Mouse (Mus musculus) embryonic fibroblast, embryonic 13.5 days (primary cell): ENCODE data around the gene Phb. TPM values are rescaled to one million over a fixed set of nuclear protein-coding genes. Genes with fewer than 3 reads are reported as not detected.
"Not testable (repeated sequence)": the region's sequence is repeated elsewhere in the genome, so short reads cannot be mapped to it uniquely, and the experiment has no call there.

Experiments used
- H3K27ac ChIP-seq: 2 replicates; pipeline ENCODE4 v1.5.1; 2012; ENCODE audit warnings: low read length, control low read depth, inconsistent platforms; ENCODE audit not compliant: insufficient read depth
- H3K4me1 ChIP-seq: 2 replicates; pipeline ENCODE4 v1.6.1; 2011; ENCODE audit warnings: low read length; ENCODE audit not compliant: control insufficient read depth, insufficient read depth
- H3K4me3 ChIP-seq: 2 replicates; pipeline ENCODE4 v1.5.1; 2011; ENCODE audit warnings: mild to moderate bottlenecking, control low read depth, low read length; ENCODE audit not compliant: insufficient read depth
- CTCF ChIP-seq: IDR thresholded peaks from 2 replicates; pipeline ENCODE4 v1.5.1; 2011; ENCODE audit warnings: mild to moderate bottlenecking, control low read depth, low read length, moderate library complexity, borderline replicate concordance; ENCODE audit not compliant: insufficient read depth
- POLR2A ChIP-seq: IDR thresholded peaks from 2 replicates; pipeline ENCODE4 v1.6.1; 2011; ENCODE audit warnings: low read depth, mild to moderate bottlenecking, control low read depth, low read length, moderate library complexity
- polyA plus RNA-seq: library from polyadenylated mRNA; stranded (reverse); fragments of >200 nt; gene quantifications from 2 replicates; pipeline ENCODE4 v1.2.4, GENCODE M21; 2011; ENCODE audit warnings: low read depth; ENCODE audit not compliant: missing spikeins, insufficient read length

The Phb gene
- polyA plus RNA-seq, 1 experiment, result 157 TPM

GRCm38 (mm10) chr11:95649560-95649959 is 17.2 kb upstream of the Phb start:
- Histone ChIP-seq H3K27ac (no peak overlapping the region), H3K4me1 (0 out of 2 replicates have a peak, but pooled peaks cover 2% of the 10 kb centered on the region), H3K4me3 (no peak overlapping the region)
- TF ChIP-seq POLR2A (no peak), CTCF (no peak)

GRCm38 (mm10) chr11:95650001-95650400 is 16.8 kb upstream of the Phb start:
- H3K27ac ChIP-seq, result no peak overlapping the region
- H3K4me3 ChIP-seq, result no peak overlapping the region
- 0 out of 2 replicates have a peak, but pooled peaks cover 2% of the 10 kb centered on the region for H3K4me1 ChIP-seq
- TF ChIP-seq CTCF (no peak), POLR2A (no peak)

GRCm38 (mm10) chr11:95650981-95651380 is 15.8 kb upstream of the Phb start:
- no peak overlapping the region for H3K27ac ChIP-seq
- no peak overlapping the region for H3K4me3 ChIP-seq
- H3K4me1 ChIP-seq, result 0 out of 2 replicates have a peak, but pooled peaks cover 2% of the 10 kb centered on the region
- no peak for TF ChIP-seq POLR2A
- no peak for TF ChIP-seq CTCF

DNA sequence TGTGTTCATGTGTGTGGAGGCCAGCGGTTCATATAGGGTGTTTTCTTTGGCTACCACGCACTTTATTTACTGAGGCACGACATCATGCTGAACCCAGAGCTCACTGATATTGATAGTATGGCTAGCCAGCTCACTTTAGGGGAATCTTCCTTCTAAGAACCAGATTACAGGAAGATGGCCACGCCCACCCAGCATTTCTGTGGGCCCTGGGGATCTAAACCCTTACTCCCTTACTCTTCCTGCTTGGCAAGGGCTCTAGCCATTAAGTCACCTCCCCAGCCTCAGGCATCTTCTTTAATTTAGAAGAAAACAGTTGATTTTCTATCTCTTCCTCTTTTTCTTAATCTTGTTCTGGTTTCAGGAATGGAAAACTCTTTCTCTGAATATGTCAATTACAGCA is 9.3 kb upstream of the Phb start:
- no peak overlapping the region for H3K4me3 ChIP-seq
- H3K4me1 ChIP-seq, result no peaks in the 10 kb centered on the region
- H3K27ac ChIP-seq, result no peak overlapping the region
- TF ChIP-seq CTCF (no peak), POLR2A (no peak)

DNA sequence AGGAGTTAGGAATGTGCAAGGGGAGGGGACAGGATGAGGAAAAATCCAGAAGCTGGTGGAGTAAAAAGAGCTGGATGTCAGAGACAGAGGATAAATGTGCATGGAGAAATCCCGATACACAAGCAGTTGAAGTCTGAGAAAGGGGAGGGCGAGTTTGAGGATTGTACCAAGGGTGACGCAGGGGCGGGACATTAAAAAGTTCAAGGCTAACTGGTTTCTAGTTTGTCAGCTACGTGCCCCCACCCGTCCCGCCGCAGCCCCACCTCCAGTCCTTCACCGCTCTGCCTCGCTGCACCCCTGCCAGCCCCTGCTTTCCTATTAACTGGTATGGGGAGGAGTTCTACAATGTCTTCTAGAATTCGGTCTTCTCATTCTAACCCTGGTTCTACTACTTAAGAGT is 420 bp downstream of the Phb start:
- Histone ChIP-seq H3K27ac (no peak overlapping the region), H3K4me3 (peak overlapping the region; percentile 94), H3K4me1 (peaks cover 4% of the 10 kb centered on the region; the same call in 1 of the 2 replicates)
- no peak for TF ChIP-seq CTCF
- no peak for TF ChIP-seq POLR2A

GRCm38 (mm10) chr11:95668086-95668485 is 1.3 kb downstream of the Phb start:
- not testable (repeated sequence) for H3K4me1 ChIP-seq
- H3K4me3 ChIP-seq, result peak overlapping the region; percentile 94

DNA sequence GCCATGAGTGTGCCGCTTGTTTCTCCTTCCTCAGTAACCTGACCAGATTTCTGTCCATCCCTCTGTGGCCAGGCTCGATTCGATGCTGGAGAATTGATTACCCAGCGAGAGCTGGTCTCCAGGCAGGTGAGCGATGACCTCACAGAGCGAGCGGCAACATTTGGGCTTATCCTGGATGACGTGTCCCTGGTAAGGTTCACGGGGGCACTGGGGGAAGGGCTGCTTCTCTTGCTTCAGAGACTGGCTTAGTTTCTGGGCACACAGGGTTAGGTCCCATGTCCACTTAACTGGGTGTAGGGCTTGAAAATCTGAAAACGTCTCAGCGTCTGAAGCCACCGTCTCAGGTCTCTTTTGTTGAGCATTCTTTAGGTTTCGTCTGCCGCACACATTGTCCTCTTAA is 8.7 kb downstream of the Phb start:
- H3K4me3 ChIP-seq, result no peak overlapping the region
- no peak for TF ChIP-seq POLR2A
- TF ChIP-seq CTCF, result no peak
- H3K27ac ChIP-seq, result no peak overlapping the region
- peaks cover 4% of the 10 kb centered on the region for H3K4me1 ChIP-seq

More at GRCm38 (mm10) chr11:95668086-95668485, 1.3 kb downstream of the Phb start:
- H3K27ac ChIP-seq, result not testable (repeated sequence)

- no peak overlapping the region for H3K4me3 ChIP-seq
- H3K27ac ChIP-seq, result no peak overlapping the region
- H3K4me1 ChIP-seq, result peaks cover 4% of the 10 kb centered on the region
- TF ChIP-seq CTCF (peak; percentile 56; the same call in 1 of the 2 replicates), POLR2A (no peak)
Measured at GRCm38 (mm10) chr11:95676307-95676706, 9.6 kb downstream of the Phb start.

- TF ChIP-seq CTCF, result no peak
- no peak for TF ChIP-seq POLR2A
- Histone ChIP-seq H3K4me1 (peaks cover 4% of the 10 kb centered on the region), H3K4me3 (no peak overlapping the region), H3K27ac (no peak overlapping the region)
Measured at GRCm38 (mm10) chr11:95677925-95678701, 11.4 kb downstream of the Phb start.

GRCm38 (mm10) chr11:95681995-95682601 is 15.3 kb downstream of the Phb start:
- no peak overlapping the region for H3K4me3 ChIP-seq
- H3K27ac ChIP-seq, result no peak overlapping the region
- TF ChIP-seq CTCF (no peak), POLR2A (no peak)
- 0 out of 2 replicates have a peak, but pooled peaks cover 4% of the 10 kb centered on the region for H3K4me1 ChIP-seq

- Histone ChIP-seq H3K27ac (no peak overlapping the region), H3K4me3 (no peak overlapping the region), H3K4me1 (0 out of 2 replicates have a peak, but pooled peaks cover 4% of the 10 kb centered on the region)
- TF ChIP-seq CTCF (no peak), POLR2A (no peak)
Measured at GRCm38 (mm10) chr11:95682946-95683345, 16.2 kb downstream of the Phb start.
